Mouse (Mus musculus) lung, postnatal 0 days (tissue): ENCODE measurements around the gene Tubg2. TPM values are rescaled to one million over a fixed set of nuclear protein-coding genes. Genes with fewer than 3 reads are reported as not detected.
A peak's percentile ranks its signal among the peaks of the same experiment; 100 is the strongest.

Source experiments
- ATAC-seq: fragments of 200-750 bp; cut with Nextera tagmentation; 2 replicates; pipeline ENCODE4 v1.8.0; 2017; ENCODE audit warnings: moderate library complexity
- DNase-seq: peaks from one replicate; pipeline ENCODE4 v3.0.0-alpha.2; 2016; ENCODE audit warnings: low spot score
- H3K27ac ChIP-seq: fragments of 300-500 bp; sonication (generic); 2 replicates; pipeline ENCODE4 v1.5.1; 2014; ENCODE audit warnings: antibody characterized with exemption, mild to moderate bottlenecking, low read length, mixed read lengths
- H3K27me3 ChIP-seq: fragments of 300-500 bp; sonication (generic); replicated peaks from 2 replicates; pipeline ENCODE4 v1.6.1; 2014; ENCODE audit warnings: low read length, mixed read lengths; ENCODE audit not compliant: insufficient read depth
- H3K36me3 ChIP-seq: fragments of 300-500 bp; sonication (generic); 2 replicates; pipeline ENCODE4 v1.6.1; 2014; ENCODE audit warnings: low read length, mixed read lengths; ENCODE audit not compliant: insufficient read depth
- H3K4me1 ChIP-seq: fragments of 300-500 bp; sonication (generic); 2 replicates; pipeline ENCODE4 v1.6.1; 2014; ENCODE audit warnings: antibody characterized with exemption, low read depth, low read length, mixed read lengths; ENCODE audit not compliant: insufficient read depth
- H3K4me2 ChIP-seq: fragments of 300-500 bp; sonication (generic); replicated peaks from 2 replicates; pipeline ENCODE4 v1.6.1; 2014; ENCODE audit warnings: low read depth, mild to moderate bottlenecking, low read length, moderate library complexity, mixed read lengths
- H3K4me3 ChIP-seq: fragments of 300-500 bp; sonication (generic); 2 replicates; pipeline ENCODE4 v1.5.1; 2014; ENCODE audit warnings: low read depth, low read length
- H3K9ac ChIP-seq: fragments of 300-500 bp; sonication (generic); replicated peaks from 2 replicates; pipeline ENCODE4 v1.6.1; 2014; ENCODE audit warnings: low read depth, mild to moderate bottlenecking
- H3K9me3 ChIP-seq: fragments of 300-500 bp; sonication (generic); 2 replicates; pipeline ENCODE4 v1.6.1; 2016; ENCODE audit warnings: low read length, mixed read lengths
- CTCF ChIP-seq: IDR thresholded peaks from 2 replicates; pipeline ENCODE4 v1.5.1; 2016; ENCODE audit warnings: antibody characterized with exemption, mild to moderate bottlenecking
- EP300 ChIP-seq: IDR thresholded peaks from 2 replicates; pipeline ENCODE4 v1.6.1; 2016; ENCODE audit warnings: antibody characterized with exemption, mild to moderate bottlenecking, control low read depth
- WGBS: fragments of 180-500 bp; shearing (Covaris S2); extraction: QIAGEN DNeasy Blood & Tissue Kit; methylation state at CpG from one replicate; pipeline ENCODE4 v1.1.7; 2014; 5-methylcytosine and 5-hydroxymethylcytosine counted together
- polyA plus RNA-seq: library from polyadenylated mRNA; unstranded; fragments of >200 nt; fragmentation: Nextera tagmentation; extraction: Ambion mirVana; gene quantifications from 2 replicates; pipeline ENCODE4 v1.2.1, GENCODE M21; 2015

Tubg2 gene
- polyA plus RNA-seq = 1.9 and 2.3 TPM in 2 replicates

GRCm38 (mm10) chr11:101155728-101156371 lies at the start of gene Tubg2:
Gene Tubg2 (plus strand): TSS chr11:101155907.
- no peaks in the 10 kb centered on the region for H3K9me3 ChIP-seq
- no peaks in the 10 kb centered on the region for H3K27me3 ChIP-seq
- H3K36me3 ChIP-seq = no peaks in the 10 kb centered on the region
- peak within 1 kb of the TSS; percentile 57 for H3K4me2 ChIP-seq
- TF ChIP-seq EP300 = no peak
- 0 out of 2 replicates have a peak, but pooled peaks have one; percentile 5 for TF ChIP-seq CTCF
- ATAC-seq (peak; percentile 79), DNase-seq (peak; percentile 78)
- H3K9ac ChIP-seq = no peak within 1 kb of the TSS; the same call in 1 of the 2 replicates
- peaks cover 7% of the 10 kb centered on the region; the same call in 1 of the 2 replicates for H3K4me1 ChIP-seq
- no peak within 1 kb of the TSS for H3K27ac ChIP-seq
- WGBS = 2% methylated on average over 32 of the region's 36 CpGs
- peak within 1 kb of the TSS; percentile 24 for H3K4me3 ChIP-seq

GRCm38 (mm10) chr11:101109351-101109750 lies 46.4 kb upstream of the Tubg2 start:
- no peak for DNase-seq
- TF ChIP-seq CTCF (no peak), EP300 (no peak)
- Histone ChIP-seq H3K36me3 (peaks cover 10% of the 10 kb centered on the region; the same call in 1 of the 2 replicates), H3K27me3 (no peaks in the 10 kb centered on the region), H3K4me2 (no peak overlapping the region), H3K4me1 (no peaks in the 10 kb centered on the region), H3K9ac (no peak overlapping the region), H3K9me3 (no peaks in the 10 kb centered on the region), H3K4me3 (no peak overlapping the region), H3K27ac (no peak overlapping the region)
- 78% methylated on average over 4 of the region's 4 CpGs for WGBS
- no peak for ATAC-seq

GRCm38 (mm10) chr11:101110708-101111107 lies 45.0 kb upstream of the Tubg2 start:
- no peak overlapping the region for H3K27ac ChIP-seq
- WGBS = 37% methylated on average over 5 of the region's 5 CpGs
- H3K4me3 ChIP-seq = no peak overlapping the region

GRCm38 (mm10) chr11:101111178-101111577 lies 44.5 kb upstream of the Tubg2 start:
- 89% methylated on average over 4 of the region's 4 CpGs for WGBS
- Histone ChIP-seq H3K4me2 (no peak overlapping the region), H3K9me3 (no peaks in the 10 kb centered on the region), H3K27me3 (no peaks in the 10 kb centered on the region), H3K4me1 (no peaks in the 10 kb centered on the region), H3K36me3 (peaks cover 7% of the 10 kb centered on the region; the same call in 1 of the 2 replicates), H3K27ac (no peak overlapping the region), H3K4me3 (no peak overlapping the region), H3K9ac (no peak overlapping the region)
- DNase-seq (no peak), ATAC-seq (no peak)
- TF ChIP-seq CTCF (no peak), EP300 (no peak)

More at GRCm38 (mm10) chr11:101110708-101111107, 45.0 kb upstream of the Tubg2 start:
- no peaks in the 10 kb centered on the region for H3K4me1 ChIP-seq
- H3K9ac ChIP-seq = no peak overlapping the region
- ATAC-seq (no peak), DNase-seq (no peak)
- no peaks in the 10 kb centered on the region for H3K9me3 ChIP-seq
- H3K36me3 ChIP-seq = peaks cover 7% of the 10 kb centered on the region; the same call in 1 of the 2 replicates
- no peak overlapping the region for H3K4me2 ChIP-seq
- TF ChIP-seq EP300 (no peak), CTCF (no peak)
- no peaks in the 10 kb centered on the region for H3K27me3 ChIP-seq

- Histone ChIP-seq H3K9me3 (no peaks in the 10 kb centered on the region), H3K4me3 (no peak overlapping the region), H3K36me3 (peaks cover 7% of the 10 kb centered on the region; the same call in 1 of the 2 replicates), H3K4me1 (no peaks in the 10 kb centered on the region), H3K9ac (no peak overlapping the region), H3K27ac (no peak overlapping the region), H3K27me3 (no peaks in the 10 kb centered on the region), H3K4me2 (no peak overlapping the region)
- DNase-seq = no peak
- WGBS = 90% methylated on average over 3 of the region's 3 CpGs
- TF ChIP-seq CTCF (no peak), EP300 (no peak)
- no peak for ATAC-seq
These were observed 43.5 kb upstream of the Tubg2 start for GRCm38 (mm10) chr11:101112186-101112585.

GRCm38 (mm10) chr11:101115564-101115963 lies 40.1 kb upstream of the Tubg2 start:
- peak; percentile 11 for DNase-seq

More at GRCm38 (mm10) chr11:101115564-101115963, 40.1 kb upstream of the Tubg2 start:
- Histone ChIP-seq H3K27ac (no peak overlapping the region), H3K36me3 (no peaks in the 10 kb centered on the region), H3K9me3 (no peaks in the 10 kb centered on the region), H3K27me3 (no peaks in the 10 kb centered on the region), H3K4me2 (no peak overlapping the region), H3K4me3 (no peak overlapping the region), H3K4me1 (peaks cover 12% of the 10 kb centered on the region; the same call in 1 of the 2 replicates), H3K9ac (no peak overlapping the region)
- WGBS = 79% methylated on average over 2 of the region's 2 CpGs
- TF ChIP-seq CTCF (no peak), EP300 (no peak)
- ATAC-seq = no peak
